Mouse (Mus musculus): ENCODE results near the gene Sdk2. TPM values are rescaled to one million over a fixed set of nuclear protein-coding genes. Genes with fewer than 3 reads are reported as not detected.

Sdk2 gene
- total and polyA plus RNA-seq, 2 experiments from 2014 or later = 1.9 to 18.5 TPM

DNA sequence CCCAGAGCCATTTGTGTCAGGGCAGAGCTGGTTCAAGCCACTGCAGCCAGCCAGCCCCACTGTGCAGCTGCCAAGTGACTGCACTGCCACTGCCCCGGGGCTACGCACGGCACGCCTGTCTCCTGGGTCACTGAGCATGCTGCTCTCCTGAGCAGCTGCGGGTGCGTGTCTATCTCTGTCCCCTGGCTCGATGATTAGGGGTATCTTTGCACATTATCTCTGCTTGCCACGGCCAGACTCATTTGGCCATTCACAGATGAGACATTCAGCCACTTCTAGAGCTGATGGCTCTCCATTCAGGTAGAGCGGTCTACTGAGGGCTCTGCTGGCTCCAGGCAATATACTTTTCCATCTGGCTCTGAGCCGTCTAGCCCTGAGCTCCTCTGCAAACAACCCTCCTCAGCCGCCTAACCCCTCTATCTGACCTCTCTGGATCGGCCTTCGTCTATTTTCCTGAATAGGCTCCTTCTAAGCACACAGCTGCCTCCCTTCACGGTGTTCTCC lies 49.9 kb downstream of the Sdk2 start:
- H3K27ac ChIP-seq (ENCODE audit: low read depth, low read length) = no peak overlapping the region
- H3K4me3 ChIP-seq (ENCODE audit: low read depth, low read length) = no peak overlapping the region
- H3K4me1 ChIP-seq (ENCODE audit: insufficient read depth) = peaks cover 7% of the 10 kb centered on the region; the same call in 1 of the 2 replicates
- TF ChIP-seq CTCF (IDR thresholded peaks at IDR 0.05; ENCODE audit: low read depth) = no peak
- no peaks in the 10 kb centered on the region for H3K9me3 ChIP-seq (ENCODE audit: low read length)
- WGBS = 27% methylated on average over 14 of the region's 14 CpGs
- no peaks in the 10 kb centered on the region for H3K36me3 ChIP-seq (ENCODE audit: insufficient read depth)
- no peak overlapping the region for H3K4me2 ChIP-seq (ENCODE audit: low read depth)
- H3K27me3 ChIP-seq (ENCODE audit: insufficient read depth, low read length) = no peaks in the 10 kb centered on the region
- ATAC-seq (no peak), DNase-seq (no peak)
- no peak overlapping the region for H3K9ac ChIP-seq

DNA sequence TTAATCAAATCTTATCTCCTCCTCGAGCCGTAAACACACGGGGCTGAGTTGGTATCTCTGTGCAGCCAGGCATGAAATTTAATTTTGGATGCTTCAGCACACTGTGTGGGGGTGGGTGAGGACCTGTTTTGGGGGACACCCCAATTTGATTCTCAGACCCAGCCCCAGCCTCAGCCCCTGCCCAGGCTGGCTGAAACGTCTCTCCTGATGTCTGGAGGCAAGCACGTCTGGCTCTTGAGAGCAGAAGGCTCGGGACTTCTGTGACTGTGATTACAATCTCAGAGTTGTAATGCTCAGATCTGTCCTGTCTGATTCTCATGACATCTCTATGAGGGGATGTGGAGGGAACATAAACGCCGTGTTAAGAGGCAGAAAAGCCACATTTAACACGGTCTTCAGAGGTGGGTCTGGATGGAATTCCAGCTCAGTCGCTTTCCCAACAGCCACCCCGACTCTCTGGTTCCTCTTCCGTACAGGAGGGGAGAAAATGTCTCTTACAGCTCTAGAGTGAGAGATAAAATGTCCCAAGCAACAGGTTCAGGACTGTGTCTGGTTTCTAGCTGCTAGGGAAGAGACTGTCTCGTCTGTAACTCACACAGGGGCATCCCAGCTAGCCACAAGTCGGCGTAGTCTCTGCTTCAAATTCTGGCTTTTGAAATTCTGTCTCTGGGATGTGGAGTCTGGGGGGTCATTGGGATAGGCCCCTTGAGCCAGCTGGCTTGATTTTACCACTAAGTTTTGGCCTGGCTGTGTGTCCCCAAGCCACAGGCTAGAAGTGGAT lies 50.5 kb downstream of the Sdk2 start:
- Histone ChIP-seq H3K4me2 (ENCODE audit: low read depth) (no peak overlapping the region), H3K4me3 (ENCODE audit: low read depth, low read length) (no peak overlapping the region), H3K27ac (ENCODE audit: low read depth, low read length) (no peak overlapping the region), H3K4me1 (ENCODE audit: insufficient read depth) (peaks cover 7% of the 10 kb centered on the region; the same call in 1 of the 2 replicates), H3K27me3 (ENCODE audit: insufficient read depth, low read length) (no peaks in the 10 kb centered on the region), H3K9me3 (ENCODE audit: low read length) (no peaks in the 10 kb centered on the region), H3K36me3 (ENCODE audit: insufficient read depth) (no peaks in the 10 kb centered on the region), H3K9ac (no peak overlapping the region)
- DNase-seq (peak; percentile 24), ATAC-seq (0 out of 2 replicates have a peak, but pooled peaks have one; percentile 10)
- 38% methylated on average over 15 of the region's 15 CpGs for WGBS
- TF ChIP-seq CTCF (IDR thresholded peaks at IDR 0.05; ENCODE audit: low read depth) = no peak

GRCm38 (mm10) chr11:114011523-114011922 lies 55.3 kb downstream of the Sdk2 start:
- WGBS = 52% methylated on average over 9 of the region's 9 CpGs
- ATAC-seq (no peak), DNase-seq (no peak)
- H3K9me3 ChIP-seq (ENCODE audit: low read length) = no peaks in the 10 kb centered on the region
- no peak overlapping the region for H3K27ac ChIP-seq (ENCODE audit: low read depth, low read length)
- TF ChIP-seq CTCF (IDR thresholded peaks at IDR 0.05; ENCODE audit: low read depth) = no peak
- no peaks in the 10 kb centered on the region for H3K36me3 ChIP-seq (ENCODE audit: insufficient read depth)
- no peaks in the 10 kb centered on the region for H3K27me3 ChIP-seq (ENCODE audit: insufficient read depth, low read length)
- no peak overlapping the region for H3K4me3 ChIP-seq (ENCODE audit: low read depth, low read length)
- H3K4me2 ChIP-seq (ENCODE audit: low read depth) = no peak overlapping the region
- no peak overlapping the region for H3K9ac ChIP-seq
- H3K4me1 ChIP-seq (ENCODE audit: insufficient read depth) = no peaks in the 10 kb centered on the region

DNA sequence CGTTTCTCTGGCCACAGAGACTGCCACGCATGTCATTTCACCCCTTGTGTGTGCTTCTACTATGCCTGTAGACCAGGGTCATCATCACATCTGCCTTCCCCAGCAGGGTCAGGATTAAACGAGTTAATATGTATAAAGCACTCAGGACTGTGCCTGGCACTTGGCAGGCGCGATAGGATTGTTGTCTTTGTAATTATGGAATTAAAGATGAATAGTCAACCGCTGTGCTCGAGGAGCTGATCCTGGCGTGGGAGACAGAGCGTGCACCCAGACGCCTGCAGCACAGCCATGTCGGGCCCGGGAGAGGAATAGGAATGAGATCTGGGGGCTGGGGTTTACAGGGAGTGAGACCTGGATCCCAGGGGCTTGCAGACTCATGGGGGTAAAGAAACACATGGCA lies 61.0 kb downstream of the Sdk2 start:
- DNase-seq (peak; percentile 31), ATAC-seq (peak; percentile 38)
- H3K9ac ChIP-seq = no peak overlapping the region
- H3K4me3 ChIP-seq (ENCODE audit: low read depth, low read length) = no peak overlapping the region
- TF ChIP-seq CTCF (IDR thresholded peaks at IDR 0.05; ENCODE audit: low read depth) = no peak
- no peaks in the 10 kb centered on the region for H3K9me3 ChIP-seq (ENCODE audit: low read length)
- WGBS = 20% methylated on average over 12 of the region's 12 CpGs
- H3K36me3 ChIP-seq (ENCODE audit: insufficient read depth) = no peaks in the 10 kb centered on the region
- H3K4me1 ChIP-seq (ENCODE audit: insufficient read depth) = no peaks in the 10 kb centered on the region
- H3K27ac ChIP-seq (ENCODE audit: low read depth, low read length) = no peak overlapping the region
- H3K27me3 ChIP-seq (ENCODE audit: insufficient read depth, low read length) = no peaks in the 10 kb centered on the region
- H3K4me2 ChIP-seq (ENCODE audit: low read depth) = no peak overlapping the region

DNA sequence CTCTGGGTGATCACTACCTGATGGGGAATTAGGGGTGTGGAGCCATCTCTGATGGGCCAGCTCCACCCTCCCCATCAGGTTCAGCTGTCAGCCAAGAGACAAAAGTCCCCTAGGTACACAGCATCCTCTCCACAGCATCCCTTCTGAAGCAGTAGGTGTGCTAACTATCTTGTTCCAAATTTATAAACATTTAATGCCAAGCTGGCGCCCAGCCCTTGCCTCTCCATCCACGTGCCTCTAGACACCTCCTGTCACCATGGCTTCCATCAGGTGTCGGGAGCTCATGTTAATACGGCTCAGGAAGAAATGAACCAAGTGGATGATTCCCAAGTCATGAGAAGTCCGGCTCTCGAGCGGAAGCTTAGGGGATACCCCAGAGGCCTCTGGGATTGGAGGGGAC lies 62.2 kb downstream of the Sdk2 start:
- no peaks in the 10 kb centered on the region for H3K4me1 ChIP-seq (ENCODE audit: insufficient read depth)
- 87% methylated on average over 7 of the region's 7 CpGs for WGBS

DNA sequence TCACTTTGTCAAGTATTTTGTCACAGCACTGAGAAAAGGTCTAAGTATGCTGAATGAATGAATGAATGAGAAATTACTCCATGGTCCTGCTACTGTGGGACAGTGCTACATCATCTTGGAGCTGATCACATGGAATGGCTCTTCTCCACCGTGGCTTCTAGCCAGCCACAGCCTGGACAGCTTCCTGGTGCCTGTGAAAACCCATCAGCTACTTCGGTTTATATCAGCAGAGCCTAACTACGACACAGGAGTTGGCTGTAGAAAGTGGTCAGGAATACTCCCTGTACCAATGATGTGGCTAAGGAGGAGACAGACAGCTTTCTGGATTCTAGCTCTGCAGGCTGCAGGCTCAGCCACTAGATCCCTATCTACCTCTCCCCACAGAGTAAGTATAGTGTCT lies 63.7 kb downstream of the Sdk2 start:
- Histone ChIP-seq H3K27me3 (ENCODE audit: insufficient read depth, low read length) (no peaks in the 10 kb centered on the region), H3K4me3 (ENCODE audit: low read depth, low read length) (no peak overlapping the region), H3K4me2 (ENCODE audit: low read depth) (no peak overlapping the region), H3K36me3 (ENCODE audit: insufficient read depth) (no peaks in the 10 kb centered on the region), H3K9me3 (ENCODE audit: low read length) (no peaks in the 10 kb centered on the region), H3K27ac (ENCODE audit: low read depth, low read length) (no peak overlapping the region), H3K4me1 (ENCODE audit: insufficient read depth) (no peaks in the 10 kb centered on the region), H3K9ac (no peak overlapping the region)
- 70% methylated on average over 3 of the region's 3 CpGs for WGBS
- ATAC-seq (no peak), DNase-seq (no peak)
- no peak for TF ChIP-seq CTCF (IDR thresholded peaks at IDR 0.05; ENCODE audit: low read depth)

More for the DNA sequence above, 62.2 kb downstream of the Sdk2 start:
- Histone ChIP-seq H3K36me3 (ENCODE audit: insufficient read depth) (no peaks in the 10 kb centered on the region), H3K27me3 (ENCODE audit: insufficient read depth, low read length) (no peaks in the 10 kb centered on the region), H3K27ac (ENCODE audit: low read depth, low read length) (no peak overlapping the region), H3K4me3 (ENCODE audit: low read depth, low read length) (no peak overlapping the region), H3K9ac (no peak overlapping the region), H3K4me2 (ENCODE audit: low read depth) (no peak overlapping the region), H3K9me3 (ENCODE audit: low read length) (no peaks in the 10 kb centered on the region)
- TF ChIP-seq CTCF (IDR thresholded peaks at IDR 0.05; ENCODE audit: low read depth) = no peak
- no peak for ATAC-seq
- no peak for DNase-seq

GRCm38 (mm10) chr11:114000051-114000450 lies 66.8 kb downstream of the Sdk2 start:
- ATAC-seq (no peak), DNase-seq (no peak)
- Histone ChIP-seq H3K4me1 (ENCODE audit: insufficient read depth) (no peaks in the 10 kb centered on the region), H3K4me3 (ENCODE audit: low read depth, low read length) (no peak overlapping the region), H3K27me3 (ENCODE audit: insufficient read depth, low read length) (no peaks in the 10 kb centered on the region), H3K36me3 (ENCODE audit: insufficient read depth) (no peaks in the 10 kb centered on the region), H3K9me3 (ENCODE audit: low read length) (no peaks in the 10 kb centered on the region), H3K9ac (no peak overlapping the region), H3K27ac (ENCODE audit: low read depth, low read length) (no peak overlapping the region), H3K4me2 (ENCODE audit: low read depth) (no peak overlapping the region)
- no peak for TF ChIP-seq CTCF (IDR thresholded peaks at IDR 0.05; ENCODE audit: low read depth)
- 49% methylated on average over 6 of the region's 6 CpGs for WGBS

Measured in forebrain, postnatal 0 days (tissue).